Mouse (Mus musculus) MEL (cell line): ENCODE results near the gene Zfp111. TPM values are rescaled to one million over a fixed set of nuclear protein-coding genes. Genes with fewer than 3 reads are reported as not detected.

Experiments
- DNase-seq: peaks from one replicate; pipeline ENCODE4 v3.0.0; 2011; ENCODE audit warnings: low read depth, low spot score
- H3K27ac ChIP-seq: 2 replicates; pipeline ENCODE4 v1.5.1; 2012; ENCODE audit warnings: low read depth, mild to moderate bottlenecking, control low read depth, low read length, moderate library complexity; ENCODE audit not compliant: control insufficient read depth
- H3K27me3 ChIP-seq, 2 experiments: fragments of 150-350 bp in 1 of 2; sonication (generic) in 1 of 2; 2 replicates each; pipeline ENCODE4 v1.6.1; 2012; ENCODE audit warnings: low read length in 2 of 2, mild to moderate bottlenecking in 2 of 2, improper control_type of control experiment in 1 of 2, moderate library complexity in 1 of 2; ENCODE audit not compliant: insufficient read depth in 2 of 2, control insufficient read depth in 1 of 2
- H3K36me3 ChIP-seq, 2 experiments: 2 replicates each; pipeline ENCODE4 v1.6.1; 2012 to 2014; ENCODE audit warnings: low read length in 2 of 2, improper control_type of control experiment in 1 of 2, inconsistent platforms in 1 of 2, mild to moderate bottlenecking in 1 of 2; ENCODE audit not compliant: insufficient read depth in 2 of 2, control insufficient read depth in 1 of 2
- H3K4me1 ChIP-seq, 2 experiments: fragments of 150-350 bp in 1 of 2; sonication (generic) in 1 of 2; 2 replicates each; pipeline ENCODE4 v1.6.1; 2012; ENCODE audit warnings: low read length in 2 of 2, improper control_type of control experiment in 1 of 2, mild to moderate bottlenecking in 1 of 2; ENCODE audit not compliant: insufficient read depth in 2 of 2, control insufficient read depth in 1 of 2
- H3K4me3 ChIP-seq, 2 experiments: fragments of 150-350 bp in 1 of 2; sonication (generic) in 1 of 2; 2 replicates each; pipeline ENCODE4 v1.5.1; 2012; ENCODE audit warnings: low read depth in 2 of 2, low read length in 2 of 2, mild to moderate bottlenecking in 2 of 2, moderate library complexity in 2 of 2, control low read depth in 1 of 2, improper control_type of control experiment in 1 of 2; ENCODE audit not compliant: control insufficient read depth in 1 of 2, insufficient read depth in 1 of 2
- H3K79me2 ChIP-seq: 2 replicates; pipeline ENCODE4 v1.6.1; 2012; ENCODE audit warnings: mild to moderate bottlenecking, low read length, moderate library complexity; ENCODE audit not compliant: control insufficient read depth, poor library complexity, insufficient read depth
- H3K9ac ChIP-seq: 2 replicates; pipeline ENCODE4 v1.6.1; 2012; ENCODE audit warnings: low read depth, mild to moderate bottlenecking, control low read depth, low read length, moderate library complexity; ENCODE audit not compliant: control insufficient read depth, poor library complexity, severe bottlenecking
- H3K9me3 ChIP-seq: fragments of 150-350 bp; sonication (generic); replicated peaks from 2 replicates; pipeline ENCODE4 v1.6.1; 2012; ENCODE audit warnings: mild to moderate bottlenecking, low read length, improper control_type of control experiment, moderate library complexity; ENCODE audit not compliant: insufficient read depth
- BHLHE40 ChIP-seq: IDR thresholded peaks from 2 replicates; pipeline ENCODE4 v1.6.1; 2012; ENCODE audit warnings: low read depth, mild to moderate bottlenecking, inconsistent platforms, low read length, improper control_type of control experiment, borderline replicate concordance
- CHD2 ChIP-seq: IDR thresholded peaks from 2 replicates; pipeline ENCODE4 v1.6.1; 2011; ENCODE audit warnings: low read length, improper control_type of control experiment
- E2F4 ChIP-seq: IDR thresholded peaks from 2 replicates; pipeline ENCODE4 v1.6.1; 2011; ENCODE audit warnings: low read depth, low read length, improper control_type of control experiment, borderline replicate concordance
- ELF1 ChIP-seq: IDR thresholded peaks from 2 replicates; pipeline ENCODE4 v1.6.1; 2014; ENCODE audit warnings: low read depth, mild to moderate bottlenecking, inconsistent platforms, low read length, improper control_type of control experiment, moderate library complexity
- EP300 ChIP-seq, 2 experiments: IDR thresholded peaks; 2 replicates each; pipeline ENCODE4 v1.6.1; 2011; ENCODE audit warnings: improper control_type of control experiment in 2 of 2, low read length in 2 of 2, low read depth in 1 of 2, mild to moderate bottlenecking in 1 of 2
- ETS1 ChIP-seq: IDR thresholded peaks from 2 replicates; pipeline ENCODE4 v1.6.1; 2012; ENCODE audit warnings: low read depth, mild to moderate bottlenecking, inconsistent platforms, low read length, improper control_type of control experiment, moderate library complexity
- GABPA ChIP-seq: IDR thresholded peaks from 2 replicates; pipeline ENCODE4 v1.6.1; 2012; ENCODE audit warnings: low read depth, mild to moderate bottlenecking, inconsistent platforms, low read length, improper control_type of control experiment, moderate library complexity
- GATA1 ChIP-seq: IDR thresholded peaks from 2 replicates; pipeline ENCODE4 v1.6.1; 2011; ENCODE audit warnings: low read depth, low read length, improper control_type of control experiment
- JUND ChIP-seq: IDR thresholded peaks from 2 replicates; pipeline ENCODE4 v1.6.1; 2011; ENCODE audit warnings: low read depth, mild to moderate bottlenecking, improper control_type of control experiment, low read length
- KAT2A ChIP-seq: conservative IDR thresholded peaks from 2 replicates; pipeline ENCODE4 v1.6.1; 2012; ENCODE audit warnings: low read depth, low read length, improper control_type of control experiment, inconsistent platforms
- MAX ChIP-seq: IDR thresholded peaks from 2 replicates; pipeline ENCODE4 v1.6.1; 2011; ENCODE audit warnings: low read length, improper control_type of control experiment
- MAZ ChIP-seq: IDR thresholded peaks from 2 replicates; pipeline ENCODE4 v1.6.1; 2012; ENCODE audit warnings: low read depth, mild to moderate bottlenecking, inconsistent platforms, low read length, improper control_type of control experiment
- MXI1 ChIP-seq: IDR thresholded peaks from 2 replicates; pipeline ENCODE4 v1.6.1; 2011; ENCODE audit warnings: mild to moderate bottlenecking, low read depth, low read length, improper control_type of control experiment
- MYB ChIP-seq: IDR thresholded peaks from 2 replicates; pipeline ENCODE4 v1.6.1; 2011; ENCODE audit warnings: mild to moderate bottlenecking, low read depth, low read length, improper control_type of control experiment
- MYC ChIP-seq: IDR thresholded peaks from 2 replicates; pipeline ENCODE4 v1.6.1; 2011; ENCODE audit warnings: low read depth, mild to moderate bottlenecking, low read length, improper control_type of control experiment, moderate library complexity
- NELFE ChIP-seq: IDR thresholded peaks from 2 replicates; pipeline ENCODE4 v1.6.1; 2011; ENCODE audit warnings: low read depth, low read length, improper control_type of control experiment
- NRF1 ChIP-seq: IDR thresholded peaks from 2 replicates; pipeline ENCODE4 v1.6.1; 2014; ENCODE audit warnings: low read depth, mild to moderate bottlenecking, inconsistent platforms, low read length, improper control_type of control experiment, moderate library complexity; ENCODE audit not compliant: poor library complexity, insufficient read depth, severe bottlenecking
- POLR2A ChIP-seq, 2 experiments: IDR thresholded peaks; 2 replicates each; pipeline ENCODE4 v1.6.1; 2011 to 2012; ENCODE audit warnings: low read length in 2 of 2, mild to moderate bottlenecking in 2 of 2, control low read depth in 1 of 2, improper control_type of control experiment in 1 of 2, low read depth in 1 of 2, moderate library complexity in 1 of 2; ENCODE audit not compliant: control insufficient read depth in 1 of 2, insufficient read depth in 1 of 2, poor library complexity in 1 of 2
- POLR2AphosphoS2 ChIP-seq: IDR thresholded peaks from 2 replicates; pipeline ENCODE4 v1.6.1; 2011; ENCODE audit warnings: low read length, improper control_type of control experiment
- POLR2AphosphoS5 ChIP-seq: IDR thresholded peaks from 2 replicates; pipeline ENCODE4 v1.6.1; 2012; ENCODE audit warnings: low read depth, borderline replicate concordance, mild to moderate bottlenecking, inconsistent platforms, low read length, moderate library complexity, mixed read lengths
- RAD21 ChIP-seq: IDR thresholded peaks from 2 replicates; pipeline ENCODE4 v1.6.1; 2011; ENCODE audit warnings: mild to moderate bottlenecking, low read depth, low read length, improper control_type of control experiment
- RCOR1 ChIP-seq: IDR thresholded peaks from 2 replicates; pipeline ENCODE4 v1.6.1; 2012; ENCODE audit warnings: low read depth, mild to moderate bottlenecking, inconsistent platforms, low read length, improper control_type of control experiment
- SIN3A ChIP-seq: IDR thresholded peaks from 2 replicates; pipeline ENCODE4 v1.6.1; 2012; ENCODE audit warnings: low read length, improper control_type of control experiment, inconsistent platforms
- SMC3 ChIP-seq: IDR thresholded peaks from 2 replicates; pipeline ENCODE4 v1.6.1; 2011; ENCODE audit warnings: low read depth, low read length, improper control_type of control experiment
- UBTF ChIP-seq: IDR thresholded peaks from 2 replicates; pipeline ENCODE4 v1.6.1; 2012; ENCODE audit warnings: low read depth, mild to moderate bottlenecking, inconsistent platforms, low read length, improper control_type of control experiment, moderate library complexity, borderline replicate concordance; ENCODE audit not compliant: insufficient read depth
- USF1 ChIP-seq: IDR thresholded peaks from 2 replicates; pipeline ENCODE4 v1.6.1; 2014; ENCODE audit warnings: low read depth, mild to moderate bottlenecking, inconsistent platforms, low read length, improper control_type of control experiment, moderate library complexity
- ZC3H11A ChIP-seq: IDR thresholded peaks from 2 replicates; pipeline ENCODE4 v1.6.1; 2012; ENCODE audit warnings: low read depth, mild to moderate bottlenecking, inconsistent platforms, low read length, improper control_type of control experiment
- ZKSCAN1 ChIP-seq: IDR thresholded peaks from 2 replicates; pipeline ENCODE4 v1.6.1; 2012; ENCODE audit warnings: low read depth, mild to moderate bottlenecking, inconsistent platforms, low read length, improper control_type of control experiment, moderate library complexity
- polyA plus RNA-seq, 2 experiments: library from polyadenylated mRNA; stranded (reverse) in 1 of 2; unstranded in 1 of 2; fragments of >175 nt in 1 of 2; fragments of >200 nt in 1 of 2; gene quantifications; 2 replicates each; pipeline versions ENCODE4 v1.2.1 to v1.2.4; 2012; ENCODE audit warnings: low replicate concordance in 2 of 2, low read depth in 1 of 2; ENCODE audit not compliant: insufficient read length in 2 of 2, insufficient read depth in 1 of 2, missing spikeins in 1 of 2
- total RNA-seq: library from RNA; depleted of rRNA; stranded (reverse); fragments of 300-350 nt; gene quantifications from 2 replicates; pipeline ENCODE4 v1.2.3, GENCODE M21; 2012

Gene Zfp111
- total and polyA plus RNA-seq, 3 experiments: not detected

DNA sequence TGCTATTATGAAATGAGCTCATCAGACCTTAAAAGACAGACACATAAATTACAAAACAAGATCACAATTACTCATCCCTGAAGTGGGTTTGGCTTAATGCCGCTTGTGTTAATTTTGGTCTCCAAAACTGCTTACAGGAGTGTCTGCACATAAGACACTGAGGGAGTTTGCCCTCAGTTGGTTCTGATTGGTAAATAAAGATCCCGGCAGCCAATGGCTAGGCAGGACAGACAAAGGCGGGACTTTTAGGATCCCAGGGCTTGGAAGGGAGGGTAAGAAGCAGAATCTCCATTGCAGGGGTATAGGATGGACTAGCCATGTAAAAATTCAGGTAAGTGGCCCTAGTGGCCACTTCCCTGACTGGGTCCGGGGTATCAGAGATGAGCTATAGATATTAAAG, 14.3 kb downstream of the Zfp111 start:
- DNase-seq: no peak
- no peaks in the 10 kb centered on the region for H3K9me3 ChIP-seq
- H3K9ac ChIP-seq: no peak overlapping the region
- H3K4me3 ChIP-seq: no peak overlapping the region
- H3K27ac ChIP-seq: no peak overlapping the region
- H3K36me3 ChIP-seq: no peaks in the 10 kb centered on the region
- TF ChIP-seq BHLHE40: no peak
- no peak for TF ChIP-seq ETS1
- TF ChIP-seq ELF1: no peak
- no peak for TF ChIP-seq SMC3
- no peak for TF ChIP-seq MAZ
- no peak for TF ChIP-seq MAX
- no peak for TF ChIP-seq SIN3A
- TF ChIP-seq ZC3H11A: no peak
- TF ChIP-seq CHD2: no peak
- TF ChIP-seq GABPA: no peak
- TF ChIP-seq EP300 (IDR thresholded peaks at IDR 0.05; ENCODE audit: low read depth in 1 of 2, low read length in 2 of 2): no peak
- TF ChIP-seq RAD21: no peak
- TF ChIP-seq MYB: no peak
- no peak for TF ChIP-seq E2F4
- TF ChIP-seq NRF1: no peak
- TF ChIP-seq JUND: no peak
- no peaks in the 10 kb centered on the region for H3K79me2 ChIP-seq
- H3K27me3 ChIP-seq: no peaks in the 10 kb centered on the region
- no peaks in the 10 kb centered on the region for H3K4me1 ChIP-seq

DNA sequence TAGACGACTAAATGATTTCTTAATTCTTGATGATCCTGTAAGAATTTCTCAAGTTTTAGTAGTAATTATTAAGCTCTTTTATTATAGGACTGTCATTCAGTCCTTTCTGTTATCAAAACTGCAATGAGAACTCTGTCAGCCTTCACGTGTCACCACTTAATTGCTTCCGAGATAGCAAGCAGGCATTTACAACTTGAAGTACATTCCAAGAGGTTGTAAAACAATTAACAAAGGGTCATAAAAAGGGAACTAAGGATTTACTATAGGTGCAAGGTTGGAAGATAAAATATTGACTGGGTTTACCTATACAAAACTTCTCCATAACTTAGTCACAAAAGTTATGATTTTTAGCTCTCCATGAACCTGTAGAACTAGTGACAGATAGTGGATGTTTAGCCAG, 18.1 kb downstream of the Zfp111 start:
- H3K79me2 ChIP-seq: no peaks in the 10 kb centered on the region
- H3K36me3 ChIP-seq: no peaks in the 10 kb centered on the region
- H3K9me3 ChIP-seq: no peaks in the 10 kb centered on the region
- H3K4me3 ChIP-seq: no peak overlapping the region
- H3K27ac ChIP-seq: no peak overlapping the region
- no peaks in the 10 kb centered on the region for H3K27me3 ChIP-seq
- no peak for TF ChIP-seq NELFE
- no peak for TF ChIP-seq EP300 (IDR thresholded peaks at IDR 0.05; ENCODE audit: low read depth in 1 of 2, low read length in 2 of 2)
- no peak for TF ChIP-seq ZKSCAN1
- no peak for TF ChIP-seq POLR2AphosphoS5
- no peak for TF ChIP-seq ELF1
- TF ChIP-seq SMC3: no peak
- TF ChIP-seq UBTF: no peak
- TF ChIP-seq GATA1: no peak
- TF ChIP-seq POLR2AphosphoS2: no peak
- no peak for TF ChIP-seq MAZ
- TF ChIP-seq E2F4: no peak
- no peak for TF ChIP-seq KAT2A
- TF ChIP-seq NRF1: no peak
- TF ChIP-seq MYB: no peak
- TF ChIP-seq RCOR1: no peak
- no peak for TF ChIP-seq MXI1
- TF ChIP-seq POLR2A (IDR thresholded peaks at IDR 0.05; ENCODE audit: control insufficient read depth in 1 of 2, insufficient read depth in 1 of 2, low read depth in 1 of 2, low read length in 2 of 2, poor library complexity in 1 of 2): no peak
- no peak for TF ChIP-seq USF1
- no peak for TF ChIP-seq CHD2
- no peak for TF ChIP-seq MYC
- TF ChIP-seq, all 39 proteins: peak for 0
- no peak overlapping the region for H3K9ac ChIP-seq
- H3K4me1 ChIP-seq: no peaks in the 10 kb centered on the region
- no peak for DNase-seq
